Mouse (Mus musculus) thymus, postnatal 0 days (tissue): Measurements from ENCODE around the gene Trappc12. TPM values are rescaled to one million over a fixed set of nuclear protein-coding genes. Genes with fewer than 3 reads are reported as not detected.

Experiments
- DNase-seq: peaks from one replicate; pipeline ENCODE4 v3.0.0-alpha.2; 2015; ENCODE audit warnings: low spot score
- microRNA-seq: library from miRNA; unstranded; fragments of <30 nt; microRNA quantifications from one replicate; pipeline ENCODE4, GENCODE M21; 2016; ENCODE audit warnings: borderline number of aligned reads
- polyA plus RNA-seq: library from polyadenylated mRNA; unstranded; fragments of >200 nt; fragmentation: Nextera tagmentation; extraction: Ambion mirVana; gene quantifications from 2 replicates; pipeline ENCODE4 v1.2.1, GENCODE M21; 2015

Gene Trappc12
- polyA plus RNA-seq, 1 experiment from 2014 or later: 40.0 TPM

- DNase-seq: no peak
These were observed 59.5 kb downstream of the Trappc12 start for GRCm38 (mm10) chr12:28690730-28691129.

DNA sequence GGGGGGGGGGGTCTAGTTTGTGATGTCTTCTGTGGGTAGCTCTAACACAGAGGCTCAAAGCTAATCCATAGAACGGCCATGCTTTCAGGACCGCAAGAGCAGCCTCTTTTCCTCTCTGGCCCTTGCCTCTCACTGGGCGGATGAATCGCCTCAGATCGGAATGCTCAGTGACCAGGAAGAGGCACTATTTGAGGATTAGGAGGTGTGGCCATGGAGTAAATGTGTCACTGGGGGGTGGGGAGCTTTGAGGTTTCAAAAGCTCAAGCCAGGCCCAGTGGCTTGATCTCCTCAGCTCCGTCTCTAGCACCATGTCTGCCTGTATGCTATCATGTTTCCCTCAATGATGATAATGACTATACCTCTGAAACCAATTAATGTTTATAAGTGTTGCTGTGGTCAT is 61.3 kb downstream of the Trappc12 start:
- no peak for DNase-seq

GRCm38 (mm10) chr12:28686199-28686879 is 63.9 kb downstream of the Trappc12 start:
- no peak for DNase-seq

- DNase-seq: no peak
These were observed 64.5 kb downstream of the Trappc12 start for GRCm38 (mm10) chr12:28685771-28686170.

DNA sequence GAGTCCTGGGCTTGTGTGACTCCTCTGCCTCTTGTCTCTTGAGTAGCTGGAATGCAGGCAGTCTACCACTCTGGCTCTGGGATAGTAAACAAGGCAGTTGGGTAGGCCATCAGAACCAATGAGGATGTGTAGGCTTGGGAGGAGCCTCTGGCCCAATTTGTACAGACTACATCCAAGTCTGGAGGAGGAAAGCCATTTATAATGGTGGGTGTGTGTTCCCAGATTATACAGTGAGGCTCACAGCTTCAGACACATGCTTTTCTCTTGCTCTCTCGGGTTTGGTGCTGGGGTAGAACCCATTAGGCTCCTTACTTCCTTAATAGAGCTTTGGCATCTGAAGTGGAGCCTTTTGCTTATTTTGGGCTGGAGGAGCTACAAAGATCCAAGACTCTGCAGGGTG is 65.6 kb downstream of the Trappc12 start:
- DNase-seq: no peak

DNA sequence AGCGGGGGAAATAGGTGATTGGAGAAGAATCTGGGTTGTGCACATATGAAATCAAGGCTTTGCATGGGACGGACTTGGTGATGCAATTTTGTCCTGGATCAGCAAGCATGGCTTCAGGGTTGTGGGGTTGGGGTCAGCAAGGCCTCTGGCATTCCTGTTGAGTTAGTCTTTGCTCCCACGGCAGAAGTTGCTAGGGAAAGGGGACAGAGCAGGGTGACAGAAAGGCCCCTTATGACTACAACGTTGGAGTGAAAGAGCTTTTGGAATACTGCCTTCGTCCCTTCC is 74.4 kb downstream of the Trappc12 start:
- DNase-seq: no peak

DNA sequence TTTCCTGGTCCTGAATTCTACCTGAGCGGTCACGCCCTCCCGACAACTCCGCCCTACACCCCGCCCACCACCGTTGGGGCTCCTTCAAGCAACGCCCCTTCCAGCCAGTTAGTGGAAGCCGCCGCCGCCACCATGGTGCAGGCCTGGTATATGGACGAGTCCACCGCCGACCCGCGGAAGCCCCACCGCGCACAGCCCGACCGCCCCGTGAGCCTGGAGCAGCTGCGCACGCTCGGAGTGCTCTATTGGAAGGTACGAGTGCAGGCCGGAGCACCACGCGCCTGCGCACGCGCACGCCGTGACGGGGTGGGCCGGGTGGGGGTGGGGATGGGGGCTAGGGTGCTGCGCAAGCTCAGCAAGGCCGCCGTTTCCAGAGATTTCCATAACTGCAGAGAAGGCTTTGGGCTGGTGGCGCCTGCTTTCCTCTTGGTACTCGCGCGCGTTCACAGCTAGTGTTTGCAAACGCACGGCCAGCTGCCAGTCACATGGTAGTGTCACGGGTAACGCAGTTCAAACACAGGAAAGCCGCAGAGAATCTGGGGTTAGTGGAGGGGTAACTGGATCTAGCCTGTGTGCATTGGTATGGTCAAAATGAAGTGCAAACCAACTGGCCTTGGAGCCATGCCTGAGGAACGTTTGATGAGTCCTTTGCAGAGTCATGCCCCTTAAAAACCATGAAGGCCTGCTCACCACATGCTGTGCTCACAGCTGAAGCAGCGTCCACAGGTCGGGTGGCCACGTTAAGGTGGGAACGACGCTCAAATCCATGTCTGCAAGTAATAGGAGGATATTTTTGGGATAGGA is 74.9 kb downstream of the Trappc12 start, which contains the start of gene Adi1:
Gene Adi1, plus strand, starts transcription at position 111 of the 804 bp plus-strand sequence.
- DNase-seq: peak; percentile 80

- no peak for DNase-seq
These were observed 76.1 kb downstream of the Trappc12 start for GRCm38 (mm10) chr12:28674038-28674720.

- DNase-seq: no peak
These were observed 83.0 kb downstream of the Trappc12 start for GRCm38 (mm10) chr12:28667287-28667686.

GRCm38 (mm10) chr12:28666734-28667133 is 83.5 kb downstream of the Trappc12 start:
- DNase-seq: no peak

- DNase-seq: no peak
These were observed 87.6 kb downstream of the Trappc12 start for GRCm38 (mm10) chr12:28662628-28663027.

- peak; percentile 85 for DNase-seq
These were observed 100.8 kb downstream of the Trappc12 start, which contains the start of gene Rnaseh1 for GRCm38 (mm10) chr12:28649141-28650110. Rnaseh1 (plus strand) TSS chr12:28649602.

Small RNA genes lying within 50 kb of the gene (microRNA-seq; reads per million reads assigned to microRNA genes)
- not detected for gene Mir6937

Other genes starting within 250 kb of the Trappc12 start
- gene Dcdc2c, start 198.1 kb downstream of the Trappc12 start, polyA plus RNA-seq: 0.10 and 0.12 TPM in 2 replicates
- gene Allc, start 167.9 kb downstream of the Trappc12 start, polyA plus RNA-seq: not detected in 2 replicates
- 3.5 and 4.0 TPM in 2 replicates for gene Colec11, start 127.1 kb downstream of the Trappc12 start, polyA plus RNA-seq
- gene Rps7, start 114.5 kb downstream of the Trappc12 start, polyA plus RNA-seq: 1,181 and 1,244 TPM in 2 replicates
- gene Rnaseh1, start 100.9 kb downstream of the Trappc12 start, polyA plus RNA-seq: 34.9 and 38.6 TPM in 2 replicates
- 75.2 and 77.8 TPM in 2 replicates for gene Adi1, start 75.2 kb downstream of the Trappc12 start, polyA plus RNA-seq
- gene Eipr1, start 1.3 kb upstream of the Trappc12 start, polyA plus RNA-seq: 50.3 and 57.0 TPM in 2 replicates